Mouse (Mus musculus) erythroblast, embryonic 14.5 days (primary cell): ENCODE measurements around the gene Msmb.
"Not testable (repeated sequence)": the region's sequence is repeated elsewhere in the genome, so short reads cannot be mapped to it uniquely, and the experiment has no call there.

Experiments used
- GATA1 ChIP-seq: IDR thresholded peaks from 2 replicates; pipeline ENCODE4 v1.6.1; 2012; ENCODE audit warnings: low read length, inconsistent platforms, mixed read lengths
- TAL1 ChIP-seq: IDR thresholded peaks from 3 replicates; pipeline ENCODE4 v1.6.1; 2012; ENCODE audit warnings: low read length, inconsistent platforms, mixed read lengths

GRCm38 (mm10) chr14:32125256-32125655 lies 16.6 kb upstream of the Msmb start:
- not testable (repeated sequence) for TF ChIP-seq TAL1, GATA1
